Mouse (Mus musculus): ENCODE results near the gene Sipa1l3.
A peak's percentile ranks its signal among the peaks of the same experiment; 100 is the strongest.

Gene Sipa1l3

DNA sequence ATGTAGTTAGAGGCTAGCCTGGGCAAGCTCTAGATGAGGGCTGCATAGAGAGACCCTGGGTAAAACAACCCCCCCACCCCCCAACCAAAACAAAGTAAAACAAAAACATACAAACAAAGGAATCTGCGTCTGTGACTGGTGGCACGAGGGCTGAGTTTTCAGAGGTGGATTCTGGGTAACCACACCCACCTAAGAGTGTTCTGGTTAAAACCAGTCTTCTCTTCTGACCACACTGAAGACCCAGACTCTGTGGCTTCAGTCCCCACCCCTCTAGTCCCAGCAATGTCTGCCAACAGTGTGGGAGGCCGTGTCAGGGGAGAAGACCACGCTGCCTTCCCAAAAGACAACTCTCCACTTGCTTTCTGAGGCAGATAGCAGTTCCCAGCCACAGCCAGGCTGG is 72.3 kb downstream of the Sipa1l3 start:
- no peak for DNase-seq (ENCODE audit: extremely low spot score, low spot score)

DNA sequence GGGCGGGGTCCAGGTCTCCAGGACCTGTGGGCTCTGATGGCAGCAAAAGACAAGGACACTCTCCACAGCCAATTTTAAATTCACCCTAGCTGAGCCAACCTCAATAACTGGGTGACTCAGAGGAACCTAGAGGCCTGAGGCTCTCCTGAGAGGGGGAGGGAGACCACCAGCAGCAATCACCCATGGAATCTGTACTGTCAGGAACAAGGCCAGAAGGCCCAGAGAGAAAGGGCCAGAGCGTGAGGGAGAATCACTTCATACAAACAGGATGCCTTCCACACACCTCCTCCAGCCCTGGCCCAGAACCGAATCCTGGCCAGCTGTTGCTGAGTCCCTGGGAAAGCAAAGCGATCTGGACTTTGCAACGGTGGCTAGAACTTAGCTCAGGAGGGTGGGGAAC is 73.9 kb downstream of the Sipa1l3 start:
- DNase-seq (ENCODE audit: extremely low spot score, low spot score): no peak

DNA sequence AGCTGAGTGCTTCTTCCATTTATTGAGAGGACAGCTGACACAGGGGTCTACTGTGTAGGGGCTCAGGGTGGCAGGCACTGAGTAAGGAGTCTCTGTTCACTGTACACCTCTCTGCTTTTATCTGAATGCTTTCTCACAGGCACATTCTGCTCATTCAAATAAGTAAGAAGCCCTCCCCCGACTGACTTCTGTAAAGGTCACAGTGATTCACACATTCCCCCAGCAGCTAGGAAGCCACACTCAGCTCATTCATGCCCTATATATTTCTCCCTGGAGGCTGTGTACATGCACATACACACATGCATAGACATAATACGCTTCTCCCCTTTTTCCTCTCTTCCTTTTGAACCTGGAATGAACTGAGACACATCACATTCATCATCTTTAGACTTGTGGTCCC is 74.4 kb downstream of the Sipa1l3 start:
- DNase-seq (ENCODE audit: extremely low spot score, low spot score): no peak

DNA sequence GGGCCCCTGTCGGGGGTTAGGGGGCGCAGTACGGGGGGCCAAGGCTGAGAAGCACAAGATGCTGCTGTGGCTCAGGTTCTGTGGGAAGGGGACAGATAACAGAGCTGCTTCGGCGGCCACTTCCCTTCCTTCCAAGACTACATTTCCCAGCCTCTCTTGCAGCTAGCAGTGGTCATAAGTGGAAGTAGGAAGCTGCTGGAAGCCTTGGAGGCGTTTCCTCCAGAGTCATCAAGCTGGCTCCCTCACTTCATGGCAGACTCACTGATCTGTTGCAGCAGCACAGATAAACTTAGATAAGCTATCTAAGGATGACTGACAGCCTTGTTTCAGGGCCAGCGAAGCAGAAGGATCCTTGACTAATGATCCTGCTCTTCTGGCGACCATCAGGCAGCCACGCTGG is 76.6 kb downstream of the Sipa1l3 start:
- no peak for DNase-seq (ENCODE audit: extremely low spot score, low spot score)

DNA sequence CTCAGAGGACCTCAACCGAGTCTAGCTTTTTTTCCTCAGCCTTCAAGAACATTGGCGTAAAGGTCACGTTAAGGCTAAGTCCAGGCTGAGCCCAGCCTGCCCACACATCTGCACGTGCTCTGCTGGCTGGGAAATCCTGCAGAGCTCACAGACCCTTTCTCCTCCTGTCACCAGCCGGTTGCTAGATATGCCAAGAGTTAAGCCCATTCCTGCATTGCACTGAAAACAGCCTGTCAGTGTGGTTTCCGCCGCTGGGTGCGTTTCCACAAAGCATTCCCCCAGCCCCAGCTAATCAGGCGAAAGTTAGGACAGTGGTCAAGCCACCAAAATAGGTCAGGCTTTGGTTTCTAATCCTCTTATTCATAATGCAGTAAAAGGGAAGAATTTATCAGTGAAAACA is 77.3 kb downstream of the Sipa1l3 start:
- DNase-seq (ENCODE audit: extremely low spot score, low spot score): no peak

DNA sequence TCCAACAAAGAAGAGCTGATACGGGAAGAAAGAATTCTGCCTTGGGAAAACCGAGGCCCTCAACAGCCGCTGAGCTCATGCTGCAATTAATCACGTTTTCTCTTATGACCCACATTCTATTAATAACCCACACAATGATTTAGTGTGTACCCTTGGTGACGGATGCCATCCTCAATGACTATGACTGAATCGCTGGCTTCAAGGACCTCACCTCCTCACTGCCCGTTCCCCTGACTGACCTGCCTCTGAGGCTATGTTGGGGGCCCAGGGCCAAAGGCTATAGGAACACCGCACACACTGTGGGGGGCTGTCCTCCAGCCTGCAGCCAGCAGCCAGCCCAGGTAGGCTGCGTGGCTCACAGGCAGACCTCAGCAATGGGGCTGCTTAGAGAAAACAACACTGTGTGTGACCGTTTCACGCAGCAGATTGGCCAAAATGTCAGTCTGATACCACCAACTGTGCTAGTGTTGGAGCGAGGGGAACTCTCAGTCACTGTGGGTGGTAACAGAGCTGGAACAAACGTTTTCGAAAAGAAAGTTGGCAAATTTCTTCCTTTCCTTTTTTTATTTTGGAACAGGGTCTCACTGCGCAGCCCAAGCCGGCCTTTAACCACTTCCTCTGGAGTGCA is 79.7 kb downstream of the Sipa1l3 start:
- no peak for DNase-seq (ENCODE audit: extremely low spot score, low spot score)

DNA sequence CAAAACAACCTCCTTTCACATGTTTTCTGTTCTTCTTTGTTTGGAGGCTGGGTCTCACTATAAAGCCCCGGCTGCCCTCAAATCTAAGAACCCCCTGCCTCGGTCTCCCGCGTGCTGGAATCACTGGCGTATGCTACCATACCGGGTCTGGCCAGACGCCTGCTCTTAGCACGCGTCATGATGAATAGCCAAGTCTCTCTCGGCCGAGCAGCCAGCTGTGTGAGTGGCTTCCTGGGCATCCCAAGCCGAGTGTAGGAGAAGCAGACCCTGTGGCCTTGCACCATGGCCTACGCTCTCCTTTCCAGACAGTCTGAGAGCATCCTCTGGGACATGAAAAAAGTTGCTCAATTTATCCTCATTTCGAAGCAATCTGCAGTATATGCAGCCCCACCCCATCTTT is 80.2 kb downstream of the Sipa1l3 start:
- DNase-seq (ENCODE audit: extremely low spot score, low spot score): no peak

DNA sequence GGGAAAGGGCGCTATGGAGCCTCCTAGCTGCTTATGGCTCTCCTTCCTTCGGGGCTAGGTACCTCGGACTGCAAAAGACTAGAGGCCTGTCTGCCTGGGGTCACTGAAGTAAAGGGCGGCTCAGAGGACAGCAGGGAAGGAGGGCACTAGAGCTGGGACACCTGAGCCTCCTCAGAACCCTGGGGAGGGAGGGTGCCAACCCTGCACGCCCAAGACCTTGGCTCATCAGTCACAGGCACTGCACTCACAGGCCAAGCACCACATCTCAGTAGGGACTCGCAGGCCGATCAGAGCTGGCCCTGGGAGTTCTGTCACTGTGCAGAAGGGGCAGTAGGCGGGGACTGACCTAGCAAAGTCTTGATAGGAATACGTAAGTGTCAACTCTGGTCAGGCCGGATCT is 81.4 kb downstream of the Sipa1l3 start:
- DNase-seq (ENCODE audit: extremely low spot score, low spot score): no peak

DNA sequence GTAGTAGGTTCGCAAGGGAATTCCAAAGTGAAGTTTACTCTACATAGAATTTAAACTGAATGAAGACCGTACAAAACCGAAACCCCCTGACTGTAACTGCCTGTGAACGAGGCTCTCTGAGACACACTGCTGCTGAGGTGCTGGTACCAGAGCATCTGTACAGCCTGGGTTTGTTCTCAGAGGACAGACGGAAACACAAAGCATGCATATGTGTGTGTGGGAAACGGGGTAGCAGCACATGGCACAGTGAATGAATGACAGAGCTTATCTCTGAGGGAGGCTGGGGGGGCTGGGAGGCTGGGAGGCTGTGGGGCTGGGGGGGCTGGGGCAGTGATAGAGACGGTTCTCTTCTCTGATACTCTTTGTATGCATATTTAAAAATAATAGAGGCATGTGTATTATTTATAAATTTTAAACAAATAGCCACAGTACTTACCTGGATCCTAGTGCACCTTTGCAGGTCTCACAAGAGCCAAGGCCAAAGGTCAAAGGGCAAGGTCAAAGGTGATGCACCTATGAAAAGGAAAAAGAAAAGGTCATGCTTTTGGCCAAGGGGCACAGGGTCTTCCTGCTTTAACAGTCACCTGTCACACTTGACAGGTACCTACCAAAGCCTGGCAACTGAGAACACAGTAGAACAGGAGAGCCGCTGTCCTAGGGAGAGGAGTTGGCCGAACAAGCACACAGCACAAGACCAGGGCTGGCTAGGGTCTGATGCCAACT is 84.0 kb downstream of the Sipa1l3 start:
- no peak for DNase-seq (ENCODE audit: extremely low spot score, low spot score)

DNA sequence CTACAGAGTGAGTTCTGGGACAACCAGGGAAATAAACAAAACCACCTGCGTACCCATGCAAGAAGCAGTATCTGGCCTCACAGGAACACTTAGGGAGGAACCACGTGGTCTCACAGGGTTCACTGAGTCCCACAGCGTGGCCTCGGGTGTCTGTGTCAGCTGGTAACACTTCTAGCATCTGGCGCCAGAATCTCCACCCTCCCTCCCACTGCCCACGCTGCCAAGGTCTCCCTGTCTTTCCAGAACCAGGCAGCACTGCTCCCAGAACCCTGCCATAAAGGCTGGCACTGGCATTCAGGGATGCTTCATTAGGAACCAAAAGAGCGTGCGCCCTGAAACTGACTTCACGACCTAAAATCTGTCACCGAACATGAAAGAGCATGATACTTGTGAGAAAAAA is 84.7 kb downstream of the Sipa1l3 start:
- DNase-seq (ENCODE audit: extremely low spot score, low spot score): no peak

DNA sequence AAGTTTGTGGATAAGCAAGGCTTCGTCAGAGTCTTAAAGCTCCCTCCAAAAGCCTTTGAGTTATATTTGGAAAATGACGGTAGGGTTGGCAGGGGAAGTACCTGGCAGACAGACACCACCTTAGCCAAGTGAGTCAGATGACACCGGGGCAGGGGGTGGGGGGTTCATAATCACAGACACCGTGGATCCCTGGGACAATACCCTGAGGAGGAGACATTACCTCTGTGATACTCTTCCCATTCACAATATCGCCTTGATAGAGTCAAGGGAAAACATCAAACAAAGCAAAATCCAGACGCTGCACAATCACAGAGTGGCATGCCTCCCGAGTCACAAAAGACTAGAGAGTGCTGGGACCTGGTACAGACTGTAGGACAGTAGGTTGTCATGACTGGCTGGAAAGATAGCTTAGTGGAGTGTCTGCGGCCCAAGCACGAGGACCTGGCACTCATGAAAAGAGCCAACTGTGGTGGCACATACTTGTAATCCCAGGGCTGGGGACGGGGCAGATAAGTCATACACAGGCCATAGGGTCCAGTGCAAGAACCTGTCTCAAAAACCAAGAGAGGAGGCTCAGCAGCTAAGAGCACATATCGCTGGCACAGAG is 85.4 kb downstream of the Sipa1l3 start:
- DNase-seq (ENCODE audit: extremely low spot score, low spot score): no peak

DNA sequence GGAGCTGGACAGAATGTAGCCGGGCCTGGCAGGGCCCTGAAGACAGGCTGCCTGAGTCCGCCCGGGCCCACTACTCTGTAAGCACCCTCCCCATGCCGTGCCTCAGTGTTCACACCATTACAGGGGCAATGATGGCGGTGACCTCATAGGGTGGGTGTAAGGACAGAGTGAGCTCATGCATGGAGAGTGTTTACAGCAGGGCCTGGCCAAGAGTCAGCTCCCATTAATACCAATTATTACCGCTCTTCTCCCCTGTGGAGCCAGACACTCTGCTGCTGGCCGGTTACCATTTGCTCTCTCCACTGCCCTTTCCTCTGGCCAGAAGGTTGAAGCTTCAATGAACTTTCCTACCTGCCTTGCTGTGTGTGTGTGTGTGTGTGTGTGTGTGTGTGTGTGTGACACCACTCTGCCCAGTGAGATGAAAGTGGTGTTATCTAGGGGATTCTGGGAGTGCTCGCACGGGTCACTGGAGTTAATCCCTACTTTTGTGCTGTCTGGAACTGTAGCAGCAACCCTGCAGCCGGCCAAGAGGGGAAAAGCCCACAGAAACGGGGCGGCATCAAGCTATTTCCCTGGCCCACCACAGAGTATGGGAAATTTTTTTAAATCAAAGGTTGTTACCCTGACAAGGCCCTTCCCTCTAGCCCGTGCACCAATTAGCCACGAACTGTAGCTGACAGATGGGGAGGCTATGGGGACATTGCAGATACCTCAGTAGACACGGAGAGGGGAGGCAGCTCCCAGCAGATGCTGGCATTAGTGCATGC is 86.1 kb downstream of the Sipa1l3 start:
- peak; percentile 34 for DNase-seq (ENCODE audit: extremely low spot score, low spot score)

DNA sequence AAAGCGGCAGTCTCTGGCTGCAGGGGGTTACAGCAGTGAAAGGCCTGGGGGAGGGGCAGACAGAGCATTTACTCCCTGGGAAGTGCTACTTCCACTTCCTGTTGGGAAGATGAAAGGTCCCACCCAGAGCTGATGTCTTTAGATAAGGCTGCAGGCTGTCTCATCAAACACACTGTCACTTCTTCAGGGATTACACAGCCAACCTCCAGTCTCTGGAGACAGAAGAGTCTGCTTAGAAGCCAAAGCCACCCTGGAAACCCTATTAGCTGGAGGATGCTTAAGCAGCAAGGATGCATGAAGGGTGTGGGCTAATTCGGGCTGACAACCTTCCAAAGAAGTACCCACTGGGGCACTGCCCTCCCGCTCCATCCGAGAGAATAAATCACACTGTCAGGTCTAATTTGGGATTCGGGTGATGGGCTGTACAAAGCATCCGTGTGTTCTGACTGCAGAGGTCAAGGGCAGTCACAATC is 87.7 kb downstream of the Sipa1l3 start:
- no peak for DNase-seq (ENCODE audit: extremely low spot score, low spot score)

DNA sequence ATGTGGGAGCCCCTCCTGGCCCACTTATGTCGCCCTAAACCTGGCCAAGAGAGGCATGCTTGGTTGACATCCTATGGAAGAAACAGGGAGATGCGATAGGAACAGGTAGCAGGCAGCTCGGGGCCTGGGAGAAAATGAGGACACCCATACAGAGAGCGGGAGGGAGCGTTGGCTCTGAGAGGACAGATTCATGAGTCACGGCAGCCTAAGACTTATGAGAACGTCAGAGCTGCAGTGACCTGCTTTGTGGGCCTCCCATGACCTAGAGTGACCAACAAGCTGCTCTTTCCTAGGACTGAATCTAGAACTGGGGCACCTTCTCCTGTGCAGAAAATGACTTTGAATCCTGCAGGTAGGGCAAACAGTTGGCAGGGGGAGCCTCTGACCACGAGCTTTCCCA is 92.4 kb downstream of the Sipa1l3 start:
- no peak for DNase-seq (ENCODE audit: extremely low spot score, low spot score)

DNA sequence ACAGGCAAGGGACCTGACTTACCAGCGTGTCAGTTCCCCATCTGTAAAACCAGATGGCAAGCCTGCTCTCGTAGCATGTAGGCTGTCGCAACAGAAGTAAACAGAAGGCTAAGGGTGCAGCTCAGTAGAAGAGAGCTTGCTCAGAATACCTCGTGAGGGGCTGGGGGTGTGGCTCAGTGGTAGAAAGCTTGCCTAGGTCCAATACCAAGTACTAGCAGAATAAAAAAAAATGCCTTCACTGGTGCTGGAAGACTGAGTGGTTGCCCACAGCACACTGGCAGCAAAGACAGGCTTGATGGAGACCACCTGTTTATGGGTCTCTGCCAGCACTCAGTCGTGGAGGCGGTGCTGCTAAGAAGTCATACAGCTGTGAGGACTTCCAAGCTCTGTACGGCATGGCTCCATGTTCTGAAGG is 93.0 kb downstream of the Sipa1l3 start:
- no peak for DNase-seq (ENCODE audit: extremely low spot score, low spot score)

DNA sequence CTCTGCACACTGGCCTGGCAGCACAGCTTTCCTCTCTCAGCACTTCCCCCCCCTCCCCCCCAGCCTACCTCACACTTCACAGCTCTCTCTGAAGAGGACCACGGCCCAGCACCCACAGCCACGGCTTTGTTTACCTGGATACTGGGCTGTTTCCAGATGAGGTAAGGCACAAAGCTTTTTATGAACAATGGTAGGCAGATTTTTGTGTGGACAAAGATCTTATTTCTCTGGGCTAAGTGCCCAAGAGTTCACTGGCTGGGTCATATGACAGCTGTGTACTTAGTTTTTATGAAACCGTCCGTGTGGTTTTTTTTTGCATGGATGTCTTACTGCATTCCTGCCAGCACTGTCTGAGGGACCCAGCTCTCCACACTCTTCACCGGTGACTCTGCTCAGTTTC is 93.8 kb downstream of the Sipa1l3 start:
- DNase-seq (ENCODE audit: extremely low spot score, low spot score): no peak

DNA sequence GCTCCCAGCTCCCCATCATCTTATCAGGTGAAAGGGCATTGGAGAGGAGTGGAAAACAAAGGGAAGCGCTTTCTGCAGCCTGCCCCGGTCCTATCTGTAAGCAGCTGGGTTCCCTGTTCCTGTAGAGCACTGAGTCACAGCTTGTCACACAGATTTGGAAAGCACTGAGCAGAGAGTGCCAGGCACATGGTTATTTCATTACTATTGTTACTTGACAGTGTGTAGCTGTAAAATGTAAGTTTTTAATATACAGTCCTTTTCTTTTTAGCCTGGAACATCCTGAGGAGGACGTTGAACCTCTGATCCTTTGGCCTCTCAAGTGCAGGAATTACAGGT is 96.6 kb downstream of the Sipa1l3 start:
- no peak for DNase-seq (ENCODE audit: extremely low spot score, low spot score)

DNA sequence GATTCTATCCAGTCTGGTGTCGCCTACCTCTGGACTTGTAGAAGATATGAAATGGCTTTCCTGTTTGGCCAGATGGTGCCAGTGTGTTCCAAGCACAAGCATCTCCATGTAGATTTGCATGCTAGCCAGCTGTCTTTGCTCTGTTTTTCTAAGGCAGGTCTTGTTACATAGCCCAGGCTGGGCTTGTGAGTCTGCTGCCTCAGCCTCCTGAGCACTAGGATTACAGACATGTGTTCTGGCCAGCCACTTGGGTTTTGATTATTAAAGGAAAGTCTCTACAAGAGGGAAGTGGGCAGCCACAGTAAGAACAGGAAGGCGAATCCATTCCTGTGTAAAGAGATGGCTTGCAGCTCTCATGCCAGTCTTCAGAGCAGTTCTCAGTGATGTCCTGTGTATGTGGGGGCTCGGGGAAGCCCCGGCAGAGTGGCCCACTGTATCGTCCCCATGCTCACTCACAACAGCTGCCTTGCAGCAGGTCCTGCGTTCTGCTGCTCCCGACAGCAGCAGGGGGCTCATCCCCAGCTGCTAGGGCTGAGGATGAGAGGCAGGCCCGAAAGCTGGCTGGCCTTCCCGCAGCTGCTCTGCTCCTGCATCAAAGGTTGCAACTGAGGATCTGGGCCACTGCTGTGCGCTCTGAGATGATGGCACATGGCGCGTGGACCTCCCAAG is 97.1 kb downstream of the Sipa1l3 start:
- DNase-seq (ENCODE audit: extremely low spot score, low spot score): peak; percentile 25

DNA sequence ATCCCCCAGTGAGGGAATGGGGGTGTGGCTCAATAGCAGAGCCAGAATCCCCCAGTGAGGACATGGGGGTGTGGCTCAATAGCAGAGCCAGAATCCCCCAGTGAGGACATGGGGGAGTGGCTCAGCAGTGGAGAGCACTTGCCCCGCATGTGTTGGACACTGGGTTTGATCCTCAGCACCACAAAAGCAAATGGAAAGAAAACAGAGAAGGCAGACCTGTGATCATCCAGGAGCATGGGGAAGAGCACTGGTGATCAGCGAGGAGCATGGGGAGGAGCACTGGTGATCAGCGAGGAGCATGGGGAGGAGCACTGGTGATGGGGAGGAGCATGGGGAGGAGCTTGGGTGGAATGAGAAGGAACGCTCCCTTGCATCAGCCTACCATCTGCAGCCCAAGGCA is 98.6 kb downstream of the Sipa1l3 start:
- no peak for DNase-seq (ENCODE audit: extremely low spot score, low spot score)

DNA sequence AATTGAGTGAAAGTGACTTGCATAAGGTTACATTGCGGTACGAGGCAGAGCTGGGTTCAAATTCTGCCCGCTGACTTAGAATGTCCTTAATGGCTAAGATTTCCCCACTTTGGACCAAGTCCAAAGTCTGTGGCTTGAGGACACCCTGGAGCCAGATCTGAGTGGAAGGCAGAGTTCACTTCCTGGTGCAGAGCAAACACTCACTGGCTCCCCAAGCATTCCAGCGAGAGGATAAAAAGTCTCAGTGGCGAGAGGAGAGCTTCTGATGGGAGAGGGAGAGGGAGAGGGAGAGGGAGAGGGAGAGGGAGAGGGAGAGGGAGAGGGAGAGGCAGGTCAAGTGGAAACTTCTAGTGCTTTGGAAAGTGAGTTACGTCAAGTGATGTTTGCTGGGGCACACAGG is 100.2 kb downstream of the Sipa1l3 start:
- DNase-seq (ENCODE audit: extremely low spot score, low spot score): no peak

DNA sequence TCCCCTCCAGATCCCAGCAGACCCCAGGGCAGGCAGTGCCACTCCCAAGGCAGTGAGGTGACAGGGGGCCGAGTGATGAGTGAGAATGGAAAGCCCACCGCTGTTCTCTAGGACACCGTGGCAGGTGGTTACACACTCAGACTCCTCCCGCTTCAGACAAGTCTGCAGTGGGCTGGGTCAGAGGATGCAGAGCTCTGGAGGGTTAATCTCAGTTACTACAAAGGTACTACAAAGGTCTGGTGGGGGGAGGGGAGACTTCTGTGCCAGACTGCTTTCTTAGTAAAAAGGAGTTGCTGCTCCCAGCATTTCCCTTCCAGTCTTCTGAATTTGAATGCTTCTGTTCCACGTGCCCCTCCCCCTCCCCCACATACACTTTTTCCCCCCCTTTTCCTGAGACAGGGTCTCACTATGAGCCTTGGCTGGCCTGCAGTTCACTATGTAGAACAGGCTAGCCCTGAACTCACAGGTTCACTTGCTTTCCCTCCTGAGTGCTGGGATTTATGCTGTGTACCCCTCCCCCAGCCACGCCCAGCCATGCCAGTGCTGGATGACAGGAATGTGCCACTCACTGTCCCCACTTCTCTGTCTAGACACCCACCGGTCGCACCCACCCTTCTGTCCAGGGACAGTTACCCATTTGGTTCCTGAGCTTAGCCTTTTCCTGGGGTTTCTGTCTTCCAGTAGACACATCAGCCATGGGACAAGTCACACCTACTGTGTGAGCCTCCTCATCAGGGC is 100.9 kb downstream of the Sipa1l3 start:
- DNase-seq (ENCODE audit: extremely low spot score, low spot score): no peak

Measured in neural tube, embryonic 10.5 days (tissue).